Mouse (Mus musculus) mesoderm, embryonic 11.5 days (tissue): ENCODE results near the gene A630089N07Rik.
A peak's percentile ranks its signal among the peaks of the same experiment; 100 is the strongest.

ENCODE experiments used
- DNase-seq: peaks from one replicate; pipeline ENCODE4 v3.0.0-alpha.2; 2012; ENCODE audit warnings: low read depth, low spot score

Gene A630089N07Rik

GRCm38 (mm10) chr16:97962151-97962948 is 119.9 kb downstream of the A630089N07Rik start, which contains the start of the genes C2cd2 and Zbtb21:
Gene C2cd2 (minus strand): TSS chr16:97962598.
Gene Zbtb21 (minus strand): TSS chr16:97962622.
- DNase-seq: peak; percentile 97

DNA sequence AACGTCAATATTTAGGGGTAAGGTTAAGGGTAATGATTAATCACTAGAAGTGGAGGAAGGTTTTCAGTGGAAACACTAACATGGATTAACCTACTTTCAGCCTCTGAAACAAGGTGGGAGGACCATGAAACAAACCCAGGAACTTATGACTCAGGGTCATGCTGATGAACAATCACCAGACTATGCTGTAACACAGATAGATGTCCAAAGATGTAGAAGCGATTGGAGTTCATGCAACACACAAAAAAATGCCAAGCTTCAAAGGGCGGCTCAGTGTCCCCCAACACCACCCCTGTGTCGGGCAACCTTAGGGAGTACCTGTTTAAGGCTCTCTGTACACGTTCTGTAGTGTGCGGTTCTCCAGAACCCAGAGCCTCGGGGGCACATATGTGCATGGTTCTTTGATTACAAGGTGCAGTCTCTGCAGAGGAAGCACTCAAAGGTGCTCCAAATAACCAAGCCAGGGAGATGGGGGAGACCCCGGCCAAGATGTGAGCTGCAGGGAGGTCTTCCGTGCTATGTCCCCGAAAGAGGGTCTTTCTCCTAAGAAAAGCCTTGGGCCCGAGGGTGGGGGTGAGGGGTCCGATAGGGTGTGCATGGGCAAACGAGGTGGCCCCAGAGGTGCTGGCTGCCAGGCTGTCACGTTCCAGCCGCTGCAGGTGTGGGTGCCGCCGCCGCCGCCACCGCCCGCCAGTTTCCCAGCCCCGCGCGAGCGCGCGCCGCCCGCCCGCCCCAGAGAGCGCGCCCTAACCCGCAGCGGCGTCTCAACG is 120.7 kb downstream of the A630089N07Rik start:
- DNase-seq: no peak

DNA sequence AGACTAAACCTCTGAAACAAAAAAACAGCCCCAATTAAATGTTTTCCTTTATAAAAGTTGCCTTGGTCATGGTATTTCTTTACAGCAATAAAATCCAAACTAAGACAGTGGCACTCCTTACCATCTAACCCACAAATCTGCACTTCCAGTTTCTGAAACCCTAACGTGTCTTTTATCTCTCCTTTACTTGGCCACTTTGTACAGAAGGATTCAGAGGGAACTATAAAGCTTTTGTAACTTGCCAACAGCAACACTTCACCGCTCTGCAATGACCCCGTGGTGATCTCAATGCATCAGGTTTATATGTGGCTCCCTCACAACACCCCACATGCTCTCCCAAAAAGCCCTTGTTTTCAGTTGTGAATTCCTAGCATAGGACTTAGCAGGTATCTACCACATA is 121.9 kb downstream of the A630089N07Rik start:
- DNase-seq: no peak

GRCm38 (mm10) chr16:97958401-97958973 is 123.8 kb downstream of the A630089N07Rik start:
- no peak for DNase-seq

DNA sequence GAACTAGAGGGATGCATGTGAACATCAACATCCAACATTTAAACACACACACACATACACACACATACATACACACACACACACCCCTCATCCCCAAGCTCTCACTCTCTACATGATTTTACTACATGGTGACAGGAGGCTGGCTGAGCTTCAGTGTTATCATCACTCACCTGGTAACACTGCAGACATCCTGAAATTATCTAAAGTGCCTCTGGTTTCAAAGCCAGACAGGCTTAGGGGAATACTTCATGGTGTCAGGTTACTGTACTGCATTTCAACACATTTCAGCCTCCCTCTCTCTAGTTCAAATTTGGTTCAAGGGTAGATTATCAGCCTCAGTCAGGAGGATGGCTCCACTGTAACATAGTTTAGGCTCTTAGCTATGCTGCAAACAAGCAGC is 124.6 kb downstream of the A630089N07Rik start:
- DNase-seq: no peak

DNA sequence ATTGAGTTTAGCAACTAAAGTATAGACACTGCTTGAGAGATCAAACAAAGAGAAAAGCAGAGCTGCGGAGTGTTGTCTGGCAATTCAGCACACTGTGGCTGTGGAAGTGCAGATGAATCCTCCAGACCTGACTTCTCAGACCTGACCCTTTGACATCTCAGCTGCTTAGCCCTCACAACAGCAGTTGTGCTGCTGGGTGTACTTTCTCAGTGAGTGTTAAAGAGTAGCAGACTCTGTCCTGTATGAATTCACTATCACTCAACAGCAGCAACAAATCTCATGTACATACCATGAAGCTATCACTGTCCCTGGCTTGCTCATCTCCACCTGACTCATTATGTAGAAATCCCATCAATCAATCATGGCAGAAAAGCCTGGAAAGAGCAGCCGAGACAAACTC is 126.2 kb downstream of the A630089N07Rik start:
- no peak for DNase-seq

DNA sequence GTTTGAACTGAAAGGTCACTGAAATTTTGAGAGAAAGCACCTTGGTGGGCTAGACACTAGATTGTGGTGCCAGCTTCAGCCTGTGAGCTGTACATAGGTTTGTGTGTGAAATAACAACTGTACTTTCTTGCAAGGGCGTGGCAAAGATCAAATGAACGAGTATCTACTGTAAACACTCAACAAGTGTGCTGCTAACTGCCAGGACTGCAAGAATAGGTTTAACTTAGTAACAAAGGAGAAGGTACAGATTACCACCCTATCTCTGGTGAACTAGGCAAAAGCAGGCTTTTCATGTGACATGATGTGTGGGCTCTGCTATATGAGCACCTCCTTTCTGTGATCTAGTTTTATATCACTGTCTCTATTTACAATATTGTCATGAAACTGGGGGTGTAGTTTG is 128.9 kb downstream of the A630089N07Rik start:
- DNase-seq: no peak

GRCm38 (mm10) chr16:97952801-97953200 is 129.4 kb downstream of the A630089N07Rik start:
- DNase-seq: no peak

DNA sequence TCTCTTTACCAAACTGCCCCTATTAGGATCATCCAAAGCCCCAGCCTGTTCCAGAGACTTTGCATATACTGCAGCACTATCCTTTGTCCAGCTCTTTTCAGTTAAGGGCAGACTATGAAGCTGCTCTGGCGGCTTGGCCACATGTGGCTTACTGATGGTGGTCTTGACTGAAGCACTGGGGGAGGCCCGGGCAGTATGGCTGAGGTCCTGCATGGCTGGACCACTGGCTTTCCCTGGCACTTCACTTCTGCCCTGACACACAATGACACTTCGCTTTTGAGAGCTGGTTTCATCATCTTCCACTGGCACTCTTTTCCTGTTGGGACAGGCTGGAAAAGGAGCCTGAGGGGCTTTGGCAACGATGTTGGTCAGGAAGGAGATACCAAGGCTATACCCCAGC is 129.9 kb downstream of the A630089N07Rik start:
- DNase-seq: no peak
